Mouse (Mus musculus): ENCODE data around the gene Rpf2. TPM values are rescaled to one million over a fixed set of nuclear protein-coding genes. Genes with fewer than 3 reads are reported as not detected.

Gene Rpf2
- polyA plus RNA-seq, 1 experiment from 2014 or later: 54.9 TPM

- peak overlapping the region; percentile 61 for H3K4me2 ChIP-seq (replicated peaks)
- H3K4me1 ChIP-seq: peaks cover 14% of the 10 kb centered on the region; the same call in 1 of the 2 replicates
- H3K36me3 ChIP-seq: no peaks in the 10 kb centered on the region
- no peak for ATAC-seq (ENCODE audit: insufficient number of reproducible peaks, low FRiP score, low TSS enrichment, low read depth)
- WGBS: 41% methylated on average over 18 of the region's 18 CpGs
- 0 out of 2 replicates have a peak overlapping the region, but pooled peaks have one; percentile 10 for H3K9ac ChIP-seq
- H3K27ac ChIP-seq (replicated peaks): no peak overlapping the region
- H3K27me3 ChIP-seq: no peaks in the 10 kb centered on the region
- H3K4me3 ChIP-seq (replicated peaks): peak overlapping the region; percentile 40
- H3K9me3 ChIP-seq (replicated peaks): no peaks in the 10 kb centered on the region
Measured at GRCm38 (mm10) chr10:40192010-40192935, 54.6 kb downstream of the Rpf2 start.

GRCm38 (mm10) chr10:40191338-40191979, 55.4 kb downstream of the Rpf2 start:
- Histone ChIP-seq H3K27ac (replicated peaks) (no peak overlapping the region), H3K4me3 (replicated peaks) (peak overlapping the region; percentile 40), H3K9me3 (replicated peaks) (no peaks in the 10 kb centered on the region), H3K27me3 (no peaks in the 10 kb centered on the region), H3K4me2 (replicated peaks) (peak overlapping the region; percentile 61), H3K9ac (peak overlapping the region; percentile 10; the same call in 1 of the 2 replicates), H3K36me3 (no peaks in the 10 kb centered on the region), H3K4me1 (peaks cover 14% of the 10 kb centered on the region; the same call in 1 of the 2 replicates)
- WGBS: 15% methylated on average over 22 of the region's 22 CpGs
- no peak for ATAC-seq (ENCODE audit: insufficient number of reproducible peaks, low FRiP score, low TSS enrichment, low read depth)

GRCm38 (mm10) chr10:40190871-40191270, 56.0 kb downstream of the Rpf2 start:
- Histone ChIP-seq H3K27ac (replicated peaks) (no peak overlapping the region), H3K9me3 (replicated peaks) (no peaks in the 10 kb centered on the region), H3K36me3 (no peaks in the 10 kb centered on the region), H3K27me3 (no peaks in the 10 kb centered on the region), H3K4me3 (replicated peaks) (no peak overlapping the region), H3K9ac (no peak overlapping the region), H3K4me2 (replicated peaks) (peak overlapping the region; percentile 61; the same call in 1 of the 2 replicates), H3K4me1 (peaks cover 14% of the 10 kb centered on the region; the same call in 1 of the 2 replicates)
- 81% methylated on average over 8 of the region's 8 CpGs for WGBS
- no peak for ATAC-seq (ENCODE audit: insufficient number of reproducible peaks, low FRiP score, low TSS enrichment, low read depth)

- Histone ChIP-seq H3K36me3 (no peaks in the 10 kb centered on the region), H3K9ac (no peak overlapping the region), H3K27me3 (no peaks in the 10 kb centered on the region), H3K27ac (replicated peaks) (no peak overlapping the region), H3K4me3 (replicated peaks) (no peak overlapping the region), H3K9me3 (replicated peaks) (no peaks in the 10 kb centered on the region), H3K4me1 (peaks cover 14% of the 10 kb centered on the region; the same call in 1 of the 2 replicates), H3K4me2 (replicated peaks) (no peak overlapping the region)
- 95% methylated on average over 2 of the region's 2 CpGs for WGBS
- no peak for ATAC-seq (ENCODE audit: insufficient number of reproducible peaks, low FRiP score, low TSS enrichment, low read depth)
Measured at GRCm38 (mm10) chr10:40189689-40190088, 57.1 kb downstream of the Rpf2 start.

GRCm38 (mm10) chr10:40188831-40189230, 58.0 kb downstream of the Rpf2 start:
- Histone ChIP-seq H3K9ac (no peak overlapping the region), H3K27ac (replicated peaks) (no peak overlapping the region), H3K4me1 (peaks cover 14% of the 10 kb centered on the region; the same call in 1 of the 2 replicates), H3K9me3 (replicated peaks) (no peaks in the 10 kb centered on the region), H3K27me3 (no peaks in the 10 kb centered on the region), H3K4me3 (replicated peaks) (no peak overlapping the region), H3K4me2 (replicated peaks) (no peak overlapping the region), H3K36me3 (no peaks in the 10 kb centered on the region)
- no peak for ATAC-seq (ENCODE audit: insufficient number of reproducible peaks, low FRiP score, low TSS enrichment, low read depth)
- 33% methylated on average over 3 of the region's 3 CpGs for WGBS

- H3K4me1 ChIP-seq: no peaks in the 10 kb centered on the region
- H3K27me3 ChIP-seq: no peaks in the 10 kb centered on the region
- no peaks in the 10 kb centered on the region for H3K9me3 ChIP-seq (replicated peaks)
- H3K4me3 ChIP-seq (replicated peaks): no peak overlapping the region
- no peak overlapping the region for H3K4me2 ChIP-seq (replicated peaks)
- no peak overlapping the region for H3K9ac ChIP-seq
- no peak for ATAC-seq (ENCODE audit: insufficient number of reproducible peaks, low FRiP score, low TSS enrichment, low read depth)
- no peaks in the 10 kb centered on the region for H3K36me3 ChIP-seq
- no peak overlapping the region for H3K27ac ChIP-seq (replicated peaks)
Measured at GRCm38 (mm10) chr10:40185956-40186355, 60.9 kb downstream of the Rpf2 start.

- Histone ChIP-seq H3K27me3 (no peaks in the 10 kb centered on the region), H3K4me3 (replicated peaks) (no peak overlapping the region), H3K9me3 (replicated peaks) (no peaks in the 10 kb centered on the region), H3K9ac (no peak overlapping the region), H3K36me3 (no peaks in the 10 kb centered on the region), H3K4me2 (replicated peaks) (no peak overlapping the region), H3K4me1 (no peaks in the 10 kb centered on the region), H3K27ac (replicated peaks) (no peak overlapping the region)
- ATAC-seq (ENCODE audit: insufficient number of reproducible peaks, low FRiP score, low TSS enrichment, low read depth): no peak
- WGBS: 62% methylated on average over 2 of the region's 2 CpGs
Measured at GRCm38 (mm10) chr10:40180011-40180410, 66.8 kb downstream of the Rpf2 start.

GRCm38 (mm10) chr10:40179142-40179541, 67.7 kb downstream of the Rpf2 start:
- H3K9ac ChIP-seq: no peak overlapping the region
- H3K4me2 ChIP-seq (replicated peaks): no peak overlapping the region
- H3K36me3 ChIP-seq: no peaks in the 10 kb centered on the region
- H3K27me3 ChIP-seq: no peaks in the 10 kb centered on the region
- no peak overlapping the region for H3K4me3 ChIP-seq (replicated peaks)
- ATAC-seq (ENCODE audit: insufficient number of reproducible peaks, low FRiP score, low TSS enrichment, low read depth): no peak
- H3K4me1 ChIP-seq: no peaks in the 10 kb centered on the region
- no peak overlapping the region for H3K27ac ChIP-seq (replicated peaks)
- H3K9me3 ChIP-seq (replicated peaks): no peaks in the 10 kb centered on the region
- WGBS: 92% methylated on average over 5 of the region's 5 CpGs

GRCm38 (mm10) chr10:40177323-40177962, 69.4 kb downstream of the Rpf2 start:
- WGBS: 35% methylated on average over 6 of the region's 6 CpGs
- Histone ChIP-seq H3K27me3 (no peaks in the 10 kb centered on the region), H3K9ac (no peak overlapping the region), H3K4me3 (replicated peaks) (no peak overlapping the region), H3K4me2 (replicated peaks) (no peak overlapping the region), H3K4me1 (no peaks in the 10 kb centered on the region), H3K9me3 (replicated peaks) (no peaks in the 10 kb centered on the region), H3K27ac (replicated peaks) (no peak overlapping the region), H3K36me3 (no peaks in the 10 kb centered on the region)
- no peak for ATAC-seq (ENCODE audit: insufficient number of reproducible peaks, low FRiP score, low TSS enrichment, low read depth)
